Mouse (Mus musculus) gastrocnemius, adult 2 months (tissue): Measurements from ENCODE around the gene Lrrk1. TPM values are rescaled to one million over a fixed set of nuclear protein-coding genes. Genes with fewer than 3 reads are reported as not detected.

ENCODE experiments used
- DNase-seq: peaks from one replicate; pipeline ENCODE4 v3.0.0; 2022
- H3K27ac ChIP-seq: fragments of 200-600 bp; 2 replicates; pipeline ENCODE4 v1.8.1; 2022; ENCODE audit warnings: mild to moderate bottlenecking
- H3K4me3 ChIP-seq: fragments of 200-600 bp; 2 replicates; pipeline ENCODE4 v1.8.1; 2022; ENCODE audit warnings: mild to moderate bottlenecking, moderate library complexity
- CTCF ChIP-seq: fragments of 200-600 bp; IDR thresholded peaks from 2 replicates; pipeline ENCODE4 v1.8.1; 2022; ENCODE audit warnings: antibody characterized with exemption, mild to moderate bottlenecking, moderate library complexity
- intact Hi-C: fragments of 180-260 bp; cut with DNase I; formaldehyde crosslinking; loops from one replicate; pipeline ENCODE4 v1.15.1; 2025
- total RNA-seq, 2 experiments: library from RNA; stranded (reverse); gene quantifications; 2 replicates each; pipeline ENCODE4 v1.2.3; 2021

Gene Lrrk1
- total RNA-seq, 2 experiments from 2014 or later: 3.0 to 6.4 TPM

GRCm38 (mm10) chr7:66249426-66249825 lies 138.7 kb downstream of the Lrrk1 start:
- no peak for DNase-seq
- TF ChIP-seq CTCF: no peak
- Histone ChIP-seq H3K27ac (no peak overlapping the region), H3K4me3 (no peak overlapping the region)
- intact Hi-C loops: loop anchor here (2.0 kb wide), 1 partner anchor 143 kb away; no protein-coding TSS in a partner anchor

- intact Hi-C loops: loop anchor here (2.0 kb wide), 1 partner anchor 142 kb away; no protein-coding TSS in a partner anchor
- DNase-seq: no peak
- Histone ChIP-seq H3K4me3 (no peak overlapping the region), H3K27ac (no peak overlapping the region)
- no peak for TF ChIP-seq CTCF
Measured at GRCm38 (mm10) chr7:66249020-66249419, 139.1 kb downstream of the Lrrk1 start.

GRCm38 (mm10) chr7:66248270-66248669 lies 139.9 kb downstream of the Lrrk1 start:
- no peak overlapping the region for H3K27ac ChIP-seq
- intact Hi-C loops: loop anchor here (2.0 kb wide), 1 partner anchor 141 kb away; no protein-coding TSS in a partner anchor
- no peak for TF ChIP-seq CTCF
- DNase-seq: no peak
- H3K4me3 ChIP-seq: no peak overlapping the region

GRCm38 (mm10) chr7:66247274-66248021 lies 140.7 kb downstream of the Lrrk1 start:
- no peak for TF ChIP-seq CTCF
- intact Hi-C loops: loop anchor here (2.0 kb wide), 1 partner anchor 141 kb away; no protein-coding TSS in a partner anchor
- H3K27ac ChIP-seq: no peak overlapping the region
- peak; percentile 46 for DNase-seq
- H3K4me3 ChIP-seq: no peak overlapping the region

GRCm38 (mm10) chr7:66246716-66247235 lies 141.4 kb downstream of the Lrrk1 start:
- intact Hi-C loops: no loop called here
- no peak overlapping the region for H3K4me3 ChIP-seq
- TF ChIP-seq CTCF: no peak
- no peak for DNase-seq
- no peak overlapping the region for H3K27ac ChIP-seq

GRCm38 (mm10) chr7:66245646-66246045 lies 142.5 kb downstream of the Lrrk1 start:
- TF ChIP-seq CTCF: no peak
- intact Hi-C loops: no loop called here
- Histone ChIP-seq H3K27ac (no peak overlapping the region), H3K4me3 (no peak overlapping the region)
- no peak for DNase-seq

- H3K27ac ChIP-seq: no peak overlapping the region
- no peak for TF ChIP-seq CTCF
- no peak overlapping the region for H3K4me3 ChIP-seq
- intact Hi-C loops: no loop called here
- no peak for DNase-seq
Measured at GRCm38 (mm10) chr7:66243766-66244325, 144.3 kb downstream of the Lrrk1 start.

- intact Hi-C loops: no loop called here
Measured at GRCm38 (mm10) chr7:66241855-66242412, 146.2 kb downstream of the Lrrk1 start.

GRCm38 (mm10) chr7:66238157-66238556 lies 150.0 kb downstream of the Lrrk1 start:
- intact Hi-C loops: no loop called here
- no peak for DNase-seq
- no peak overlapping the region for H3K4me3 ChIP-seq
- no peak for TF ChIP-seq CTCF
- H3K27ac ChIP-seq: no peak overlapping the region

More at GRCm38 (mm10) chr7:66241855-66242412, 146.2 kb downstream of the Lrrk1 start:
- no peak for TF ChIP-seq CTCF
- H3K27ac ChIP-seq: no peak overlapping the region
- DNase-seq: no peak
- no peak overlapping the region for H3K4me3 ChIP-seq

GRCm38 (mm10) chr7:66233947-66234516 lies 154.1 kb downstream of the Lrrk1 start:
- no peak overlapping the region for H3K4me3 ChIP-seq

GRCm38 (mm10) chr7:66233141-66233946 lies 154.8 kb downstream of the Lrrk1 start:
- no peak for DNase-seq
- TF ChIP-seq CTCF: no peak
- intact Hi-C loops: no loop called here
- Histone ChIP-seq H3K27ac (no peak overlapping the region), H3K4me3 (no peak overlapping the region)

More at GRCm38 (mm10) chr7:66233947-66234516, 154.1 kb downstream of the Lrrk1 start:
- intact Hi-C loops: no loop called here
- TF ChIP-seq CTCF: no peak
- H3K27ac ChIP-seq: no peak overlapping the region
- DNase-seq: no peak

- intact Hi-C loops: no loop called here
- DNase-seq: no peak
- Histone ChIP-seq H3K27ac (no peak overlapping the region), H3K4me3 (no peak overlapping the region)
- no peak for TF ChIP-seq CTCF
Measured at GRCm38 (mm10) chr7:66231861-66232260, 156.3 kb downstream of the Lrrk1 start.
